Mouse (Mus musculus) cerebellum, postnatal 36 days (tissue): ENCODE measurements around the gene Tbc1d5.
"Not testable (repeated sequence)": the region's sequence is repeated elsewhere in the genome, so short reads cannot be mapped to it uniquely, and the experiment has no call there.

Source experiments
- DNase-seq, 2 experiments: peaks; one replicate each; pipeline ENCODE4 v3.0.0; 2021 to 2022; ENCODE audit warnings: mixed read lengths in 2 of 2

Tbc1d5 gene

GRCm38 (mm10) chr17:50740804-50741203 is 438.3 kb downstream of the Tbc1d5 start:
- DNase-seq: no peak

GRCm38 (mm10) chr17:50738476-50738875 is 440.7 kb downstream of the Tbc1d5 start:
- DNase-seq: no peak

- DNase-seq: no peak
Measured at GRCm38 (mm10) chr17:50737068-50737467, 442.1 kb downstream of the Tbc1d5 start.

GRCm38 (mm10) chr17:50735955-50736533 is 443.1 kb downstream of the Tbc1d5 start:
- DNase-seq: no peak

GRCm38 (mm10) chr17:50735382-50735954 is 443.7 kb downstream of the Tbc1d5 start:
- DNase-seq: no peak

- no peak for DNase-seq
Measured at GRCm38 (mm10) chr17:50734781-50735180, 444.4 kb downstream of the Tbc1d5 start.

GRCm38 (mm10) chr17:50733390-50733789 is 445.8 kb downstream of the Tbc1d5 start:
- no peak for DNase-seq

- DNase-seq: no peak
Measured at GRCm38 (mm10) chr17:50731876-50732275, 447.3 kb downstream of the Tbc1d5 start.

GRCm38 (mm10) chr17:50730896-50731295 is 448.3 kb downstream of the Tbc1d5 start:
- no peak for DNase-seq

- no peak for DNase-seq
Measured at GRCm38 (mm10) chr17:50729577-50729976, 449.6 kb downstream of the Tbc1d5 start.

GRCm38 (mm10) chr17:50729031-50729430 is 450.1 kb downstream of the Tbc1d5 start:
- no peak for DNase-seq

GRCm38 (mm10) chr17:50726265-50726664 is 452.9 kb downstream of the Tbc1d5 start:
- no peak for DNase-seq

GRCm38 (mm10) chr17:50724376-50724775 is 454.8 kb downstream of the Tbc1d5 start:
- DNase-seq: no peak

- no peak for DNase-seq
Measured at GRCm38 (mm10) chr17:50717586-50717985, 461.6 kb downstream of the Tbc1d5 start.

GRCm38 (mm10) chr17:50710497-50711222 is 468.5 kb downstream of the Tbc1d5 start:
- no peak for DNase-seq

- DNase-seq: not testable (repeated sequence)
Measured at GRCm38 (mm10) chr17:50698410-50698809, 480.7 kb downstream of the Tbc1d5 start.

GRCm38 (mm10) chr17:50688135-50688534 is 491.0 kb downstream of the Tbc1d5 start:
- DNase-seq: peak; percentile 72 to 74

GRCm38 (mm10) chr17:50687670-50688069 is 491.5 kb downstream of the Tbc1d5 start:
- DNase-seq: no peak

GRCm38 (mm10) chr17:50684960-50685645 is 494.0 kb downstream of the Tbc1d5 start:
- no peak for DNase-seq
